In the genomic region with DNA sequence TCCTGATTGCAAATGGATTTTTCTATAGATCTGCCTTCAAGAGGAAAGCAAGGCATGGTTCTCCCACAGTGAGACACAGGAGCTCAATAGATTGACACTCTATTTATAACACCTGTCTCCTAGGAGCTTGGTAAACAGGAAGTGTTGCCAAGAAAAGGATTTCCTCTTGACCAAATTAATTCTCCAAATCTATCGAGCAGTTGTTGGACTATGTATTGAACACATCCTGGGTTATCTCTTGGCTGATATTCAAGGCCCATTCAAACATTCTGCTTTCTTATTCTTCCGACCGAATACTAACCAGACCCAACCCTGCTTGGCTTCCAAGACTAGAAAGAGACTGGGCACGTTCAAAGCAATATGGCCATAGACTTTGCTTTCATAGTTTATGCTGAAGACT, we compare ENCODE assay signal across 17 mouse cellular contexts.
"Had no signal": no experiment of that assay in that cellular context is flagged by ENCODE, and none has a peak within 500 bp of the region (broad histone marks: within the 10 kb centered on the region; RNA-seq: fewer than 3 reads in every experiment).

No protein-coding gene starts in this region.

- H3K4me3 ChIP-seq: layer of hippocampus, adult 2 months; limb, embryonic 10.5 days; limb, embryonic 13.5 days; midbrain, embryonic 13.5 days; stomach, embryonic 15.5 days had no signal

- H3K36me3 ChIP-seq: limb, embryonic 10.5 days; limb, embryonic 13.5 days; midbrain, embryonic 13.5 days; stomach, embryonic 15.5 days had no signal

- DNase-seq: kidney, postnatal 25 days; layer of hippocampus, adult 9-11 months; liver; liver, postnatal 0 days; lung, embryonic 14.5 days; right cerebral cortex, postnatal 14 days; right cerebral cortex, postnatal 4 days; spleen, adult 18-20 months; thymus, postnatal 25 days had no signal

- H3K4me1 ChIP-seq: limb, embryonic 10.5 days; limb, embryonic 13.5 days; midbrain, embryonic 13.5 days; stomach, embryonic 15.5 days had no signal

- H3K27ac ChIP-seq: kidney, postnatal 0 days; layer of hippocampus, adult 2 months; limb, embryonic 10.5 days; limb, embryonic 13.5 days; liver, embryonic 14.5 days; macrophage; midbrain, embryonic 13.5 days; stomach, embryonic 15.5 days had no signal

- H3K27me3 ChIP-seq: limb, embryonic 13.5 days; midbrain, embryonic 13.5 days; stomach, embryonic 15.5 days had no signal
